Mouse (Mus musculus) CH12.LX (cell line): Measurements from ENCODE around the gene Morn2. TPM values are rescaled to one million over a fixed set of nuclear protein-coding genes. Genes with fewer than 3 reads are reported as not detected.

Experiments
- DNase-seq: peaks from one replicate; pipeline ENCODE4 v3.0.0-alpha.2; 2013; ENCODE audit errors: extremely low read depth
- H3K27ac ChIP-seq: 2 replicates; pipeline ENCODE4 v1.5.1; 2012; ENCODE audit warnings: low read depth, mild to moderate bottlenecking, control low read depth, moderate library complexity; ENCODE audit not compliant: insufficient read depth
- H3K27me3 ChIP-seq: replicated peaks from 2 replicates; pipeline ENCODE3; 2012; ENCODE audit warnings: inconsistent platforms
- H3K36me3 ChIP-seq, 2 experiments: replicated peaks in 1 of 2; 2 replicates each; pipeline versions ENCODE3 to v1.6.1; 2012; ENCODE audit warnings: inconsistent platforms in 1 of 2, low read length in 1 of 2, mild to moderate bottlenecking in 1 of 2, mixed read lengths in 1 of 2, moderate library complexity in 1 of 2; ENCODE audit not compliant: control insufficient read depth in 1 of 2, insufficient read depth in 1 of 2
- H3K4me1 ChIP-seq, 2 experiments: 2 replicates each; pipeline ENCODE4 v1.6.1; 2012; ENCODE audit warnings: inconsistent platforms in 1 of 2, moderate library complexity in 1 of 2; ENCODE audit not compliant: insufficient read depth in 2 of 2, control insufficient read depth in 1 of 2
- H3K4me2 ChIP-seq: 2 replicates; pipeline ENCODE4 v1.6.1; 2012; ENCODE audit warnings: low read depth, mild to moderate bottlenecking, control low read depth; ENCODE audit not compliant: poor library complexity, insufficient read depth, severe bottlenecking
- H3K4me3 ChIP-seq, 3 experiments: fragments of 150-350 bp in 1 of 3; sonication (generic) in 1 of 3; replicated peaks in 1 of 3; 2 replicates each; pipeline versions ENCODE3 to v1.5.1; 2011 to 2012; ENCODE audit warnings: low read depth in 2 of 3, low read length in 2 of 3, mild to moderate bottlenecking in 2 of 3, moderate library complexity in 2 of 3, control low read depth in 1 of 3, improper control_type of control experiment in 1 of 3, inconsistent platforms in 1 of 3, mixed read lengths in 1 of 3; ENCODE audit not compliant: poor library complexity in 1 of 3
- H3K79me2 ChIP-seq: replicated peaks from 2 replicates; pipeline ENCODE4 v1.6.1; 2012; ENCODE audit warnings: mild to moderate bottlenecking, moderate library complexity; ENCODE audit not compliant: control insufficient read depth, poor library complexity, insufficient read depth, severe bottlenecking; ENCODE audit errors: extremely low read depth
- H3K9ac ChIP-seq: 2 replicates; pipeline ENCODE4 v1.6.1; 2012; ENCODE audit warnings: low read depth, mild to moderate bottlenecking, control low read depth, moderate library complexity; ENCODE audit not compliant: insufficient read depth
- H3K9me3 ChIP-seq: replicated peaks from 2 replicates; pipeline ENCODE3; 2012; ENCODE audit warnings: low read length, inconsistent platforms, mixed read lengths
- CTCF ChIP-seq, 2 experiments: IDR thresholded peaks in 1 of 2; conservative IDR thresholded peaks in 1 of 2; 2 replicates each; pipeline ENCODE4 v1.5.1; 2011 to 2012; ENCODE audit warnings: low read depth in 2 of 2, low read length in 2 of 2, improper control_type of control experiment in 1 of 2, inconsistent platforms in 1 of 2, mild to moderate bottlenecking in 1 of 2, moderate library complexity in 1 of 2
- E2F4 ChIP-seq: IDR thresholded peaks from 2 replicates; pipeline ENCODE4 v1.6.1; 2011; ENCODE audit warnings: low read depth, low read length, improper control_type of control experiment; ENCODE audit not compliant: insufficient replicate concordance
- ELF1 ChIP-seq: IDR thresholded peaks from 2 replicates; pipeline ENCODE4 v1.6.1; 2014; ENCODE audit warnings: low read depth, mild to moderate bottlenecking, inconsistent platforms, low read length, improper control_type of control experiment
- EP300 ChIP-seq: IDR thresholded peaks from 2 replicates; pipeline ENCODE4 v1.6.1; 2011; ENCODE audit warnings: low read length, improper control_type of control experiment
- IRF4 ChIP-seq: IDR thresholded peaks from 2 replicates; pipeline ENCODE4 v1.6.1; 2014; ENCODE audit warnings: low read depth, mild to moderate bottlenecking, inconsistent platforms, low read length, improper control_type of control experiment
- JUN ChIP-seq: IDR thresholded peaks from 2 replicates; pipeline ENCODE4 v1.6.1; 2011; ENCODE audit warnings: low read depth, mild to moderate bottlenecking, low read length, improper control_type of control experiment, moderate library complexity; ENCODE audit not compliant: insufficient read depth
- KAT2A ChIP-seq: IDR thresholded peaks from 2 replicates; pipeline ENCODE4 v1.6.1; 2012; ENCODE audit warnings: low read length, improper control_type of control experiment, inconsistent platforms; ENCODE audit not compliant: insufficient replicate concordance
- MAFK ChIP-seq: IDR thresholded peaks from 2 replicates; pipeline ENCODE4 v1.6.1; 2011; ENCODE audit warnings: low read length, improper control_type of control experiment; ENCODE audit not compliant: insufficient replicate concordance
- MAX ChIP-seq: IDR thresholded peaks from 2 replicates; pipeline ENCODE4 v1.6.1; 2011; ENCODE audit warnings: low read length, improper control_type of control experiment
- MXI1 ChIP-seq: IDR thresholded peaks from 2 replicates; pipeline ENCODE4 v1.6.1; 2011; ENCODE audit warnings: mild to moderate bottlenecking, low read depth, low read length, improper control_type of control experiment
- MYC ChIP-seq: IDR thresholded peaks from 2 replicates; pipeline ENCODE4 v1.6.1; 2011; ENCODE audit warnings: low read depth, mild to moderate bottlenecking, improper control_type of control experiment, low read length
- NELFE ChIP-seq: IDR thresholded peaks from 2 replicates; pipeline ENCODE4 v1.6.1; 2011; ENCODE audit warnings: low read depth, low read length, improper control_type of control experiment
- NRF1 ChIP-seq: IDR thresholded peaks from 2 replicates; pipeline ENCODE4 v1.6.1; 2014; ENCODE audit warnings: low read depth, mild to moderate bottlenecking, inconsistent platforms, low read length, improper control_type of control experiment, moderate library complexity
- PAX5 ChIP-seq: IDR thresholded peaks from 2 replicates; pipeline ENCODE4 v1.6.1; 2012; ENCODE audit warnings: low read length, inconsistent platforms, mixed read lengths
- POLR2AphosphoS2 ChIP-seq: IDR thresholded peaks from 2 replicates; pipeline ENCODE4 v1.6.1; 2011; ENCODE audit warnings: low read depth, low read length, improper control_type of control experiment
- SIN3A ChIP-seq: IDR thresholded peaks from 2 replicates; pipeline ENCODE4 v1.6.1; 2012; ENCODE audit warnings: low read length, improper control_type of control experiment, inconsistent platforms
- TCF12 ChIP-seq: IDR thresholded peaks from 2 replicates; pipeline ENCODE4 v1.6.1; 2014; ENCODE audit warnings: low read depth, mild to moderate bottlenecking, inconsistent platforms, low read length, improper control_type of control experiment
- USF2 ChIP-seq: conservative IDR thresholded peaks from 2 replicates; pipeline ENCODE4 v1.6.1; 2011; ENCODE audit warnings: low read depth, low read length, improper control_type of control experiment
- ZKSCAN1 ChIP-seq: IDR thresholded peaks from 2 replicates; pipeline ENCODE4 v1.6.1; 2012; ENCODE audit warnings: low read depth, inconsistent platforms, low read length, improper control_type of control experiment, borderline replicate concordance
- ZNF384 ChIP-seq: IDR thresholded peaks from 2 replicates; pipeline ENCODE4 v1.6.1; 2012; ENCODE audit warnings: low read depth, low read length, improper control_type of control experiment, inconsistent platforms
- dilution Hi-C: fragments of 300-500 bp; cut with MboI; formaldehyde crosslinking; loops from 2 replicates; pipeline ENCODE4 v1.14.3; 2020; ENCODE audit warnings: low sequenced_read_pairs; ENCODE audit not compliant: extremely low pct_unique_long_range_greater_than_20kb, extremely low pct_ligation_motif_present
- in situ Hi-C: fragments of 300-500 bp; cut with MboI; formaldehyde crosslinking; loops from 3 replicates; pipeline ENCODE4 v1.14.3; 2019; ENCODE audit warnings: low sequenced_read_pairs, low pct_ligation_motif_present, low pct_unique_long_range_greater_than_20kb, mixed read lengths
- polyA plus RNA-seq: library from polyadenylated mRNA; unstranded; fragments of >175 nt; gene quantifications from 2 replicates; pipeline ENCODE4 v1.2.1, GENCODE M21; 2012; ENCODE audit warnings: low read depth; ENCODE audit not compliant: insufficient read length
- total RNA-seq, 2 experiments: library from RNA; depleted of rRNA; stranded (reverse); fragments of 300-350 nt in 1 of 2; fragments of >200 nt in 1 of 2; gene quantifications; 2 replicates each; pipeline ENCODE4 v1.2.3; 2012 to 2014

Gene Morn2
- total and polyA plus RNA-seq, 3 experiments: 14.5 to 18.4 (median 17.2) TPM

- peaks cover 17 to 42% of the 10 kb centered on the region in 2 experiments for H3K36me3 ChIP-seq
- in situ Hi-C loops: loop anchor here (25.0 kb wide), 1 partner anchor 278 kb away; no protein-coding TSS in a partner anchor
- no peak overlapping the region for H3K4me3 ChIP-seq
- no peak overlapping the region for H3K4me2 ChIP-seq
- no peak overlapping the region for H3K27ac ChIP-seq
- TF ChIP-seq EP300 (no peak), CTCF (conservative IDR thresholded peaks at IDR 0.05 in 1 of 2, IDR thresholded peaks at IDR 0.05 in 1 of 2; ENCODE audit: low read depth in 2 of 2, low read length in 2 of 2) (no peak), JUN (no peak), TCF12 (no peak), ZKSCAN1 (no peak), KAT2A (no peak), PAX5 (no peak), MYC (no peak), MAFK (no peak), USF2 (no peak), POLR2AphosphoS2 (no peak), NELFE (no peak), E2F4 (no peak), MAX (no peak), MXI1 (no peak), SIN3A (no peak), NRF1 (no peak), ZNF384 (no peak), ELF1 (no peak)
- H3K27me3 ChIP-seq: no peaks in the 10 kb centered on the region
- H3K79me2 ChIP-seq: peaks cover 36% of the 10 kb centered on the region
- H3K4me1 ChIP-seq: peaks cover 3 to 27% of the 10 kb centered on the region in 2 experiments; a peak in 3 of 4 replicates
- H3K9me3 ChIP-seq: no peaks in the 10 kb centered on the region
- dilution Hi-C loops: no loop called here
- H3K9ac ChIP-seq: no peak overlapping the region
- DNase-seq: no peak
Measured at GRCm38 (mm10) chr17:80284446-80284845, 5.6 kb upstream of the Morn2 start.

GRCm38 (mm10) chr17:80288012-80288411 is 2.0 kb upstream of the Morn2 start:
- no peaks in the 10 kb centered on the region for H3K27me3 ChIP-seq
- DNase-seq: peak; percentile 48
- H3K27ac ChIP-seq: peak overlapping the region; percentile 75
- peaks cover 0 to 15% of the 10 kb centered on the region in 2 experiments for H3K36me3 ChIP-seq
- peak overlapping the region; percentile 91 to 94 (median 92) for H3K4me3 ChIP-seq
- H3K4me1 ChIP-seq: peaks cover 3 to 21% of the 10 kb centered on the region in 2 experiments; a peak in 3 of 4 replicates
- H3K79me2 ChIP-seq: peaks cover 29% of the 10 kb centered on the region
- peak overlapping the region; percentile 63; the same call in 1 of the 2 replicates for H3K9ac ChIP-seq
- no peaks in the 10 kb centered on the region for H3K9me3 ChIP-seq
- H3K4me2 ChIP-seq: peak overlapping the region; percentile 98
- in situ Hi-C loops (loop anchor here (25.0 kb wide), 1 partner anchor 274 kb away; no protein-coding TSS in a partner anchor), dilution Hi-C loops (no loop called here)
- peak; percentile 69; the same call in 1 of the 2 replicates for TF ChIP-seq SIN3A
- peak; percentile 32; the same call in 1 of the 2 replicates for TF ChIP-seq IRF4
- TF ChIP-seq ELF1: peak; percentile 49; the same call in 1 of the 2 replicates
- no peak for TF ChIP-seq NRF1
